Mouse (Mus musculus): ENCODE measurements around the gene Macrod2.

DNA sequence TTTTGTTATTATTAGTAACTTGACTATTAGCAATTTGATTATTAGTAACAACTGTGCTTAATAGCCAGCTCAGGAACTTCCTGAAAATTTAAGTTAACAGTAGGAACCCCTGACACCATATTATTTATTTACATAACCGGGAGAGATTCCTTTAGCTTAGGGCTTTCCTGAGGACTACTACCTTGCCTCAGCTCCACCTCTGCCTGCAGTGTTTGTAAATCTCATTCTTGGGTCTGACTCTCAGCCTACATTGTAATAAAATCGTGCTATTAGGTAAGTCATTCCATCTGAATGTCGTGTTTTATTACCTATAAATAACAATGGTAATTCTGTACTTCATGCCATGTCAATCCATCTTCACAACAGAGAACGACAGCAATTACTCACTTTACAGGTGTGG is 297.4 kb downstream of the Macrod2 start:
- TF ChIP-seq CTCF (IDR thresholded peaks at IDR 0.05; ENCODE audit: control insufficient read depth, insufficient read depth, insufficient replicate concordance, low read depth, low read length), result no peak
- TF ChIP-seq POLR2A (IDR thresholded peaks at IDR 0.05; ENCODE audit: control insufficient read depth, low read depth, low read length), result no peak

All from testis, adult 2 months (tissue).